Mouse (Mus musculus): ENCODE data around the gene Txnrd1.

GRCm38 (mm10) chr10:82925624-82926023 lies 91.9 kb downstream of the Txnrd1 start:
- TF ChIP-seq CTCF (IDR thresholded peaks at IDR 0.05; ENCODE audit: borderline replicate concordance, insufficient read depth, low read depth, low read length): no peak
- no peak for TF ChIP-seq POLR2A (IDR thresholded peaks at IDR 0.05; ENCODE audit: borderline replicate concordance, insufficient read depth, low read length)

All from cerebellum, adult 2 months (tissue).